Mouse (Mus musculus) lung, embryonic 14.5 days (tissue): ENCODE data around the gene Lrrc20. TPM values are rescaled to one million over a fixed set of nuclear protein-coding genes. Genes with fewer than 3 reads are reported as not detected.
A peak's percentile ranks its signal among the peaks of the same experiment; 100 is the strongest.
"Not testable (repeated sequence)": the region's sequence is repeated elsewhere in the genome, so short reads cannot be mapped to it uniquely, and the experiment has no call there.

ENCODE experiments used
- ATAC-seq: fragments of 200-750 bp; cut with Nextera tagmentation; 2 replicates; pipeline ENCODE4 v1.8.0; 2017; ENCODE audit warnings: mild to moderate bottlenecking, moderate TSS enrichment, moderate library complexity; ENCODE audit not compliant: insufficient read depth
- DNase-seq: peaks from one replicate; pipeline ENCODE4 v3.0.0-alpha.2; 2015
- H3K27ac ChIP-seq: fragments of 300-500 bp; sonication (generic); 2 replicates; pipeline ENCODE4 v1.5.1; 2014; ENCODE audit warnings: low read depth, mild to moderate bottlenecking, moderate library complexity
- H3K27me3 ChIP-seq: fragments of 300-500 bp; sonication (generic); 2 replicates; pipeline ENCODE4 v1.6.1; 2014; ENCODE audit warnings: low read length, control low read depth; ENCODE audit not compliant: insufficient read depth
- H3K36me3 ChIP-seq: fragments of 300-500 bp; sonication (generic); 2 replicates; pipeline ENCODE4 v1.6.1; 2014; ENCODE audit warnings: control low read depth; ENCODE audit not compliant: insufficient read depth
- H3K4me1 ChIP-seq: fragments of 300-500 bp; sonication (generic); 2 replicates; pipeline ENCODE4 v1.6.1; 2014; ENCODE audit warnings: antibody characterized with exemption, control low read depth; ENCODE audit not compliant: insufficient read depth
- H3K4me2 ChIP-seq: fragments of 300-500 bp; sonication (generic); 2 replicates; pipeline ENCODE4 v1.6.1; 2014; ENCODE audit warnings: mild to moderate bottlenecking
- H3K4me3 ChIP-seq: fragments of 300-500 bp; sonication (generic); 2 replicates; pipeline ENCODE4 v1.5.1; 2014; ENCODE audit warnings: low read depth, low read length
- H3K9ac ChIP-seq: fragments of 300-500 bp; sonication (generic); 2 replicates; pipeline ENCODE4 v1.6.1; 2014
- H3K9me3 ChIP-seq: fragments of 300-500 bp; sonication (generic); 2 replicates; pipeline ENCODE4 v1.6.1; 2016; ENCODE audit warnings: low read depth, low read length, control low read depth
- CTCF ChIP-seq: IDR thresholded peaks from 2 replicates; pipeline ENCODE4 v1.5.1; 2016; ENCODE audit warnings: antibody characterized with exemption, low read depth
- WGBS: fragments of 180-500 bp; shearing (Covaris S2); extraction: QIAGEN DNeasy Blood & Tissue Kit; methylation state at CpG from one replicate; pipeline ENCODE4 v1.1.7; 2014; 5-methylcytosine and 5-hydroxymethylcytosine counted together
- polyA plus RNA-seq: library from polyadenylated mRNA; unstranded; fragments of >200 nt; fragmentation: Nextera tagmentation; extraction: Ambion mirVana; gene quantifications from 2 replicates; pipeline ENCODE4 v1.2.1, GENCODE M21; 2014

Gene Lrrc20
- polyA plus RNA-seq, 1 experiment from 2014 or later, result 9.8 TPM

DNA sequence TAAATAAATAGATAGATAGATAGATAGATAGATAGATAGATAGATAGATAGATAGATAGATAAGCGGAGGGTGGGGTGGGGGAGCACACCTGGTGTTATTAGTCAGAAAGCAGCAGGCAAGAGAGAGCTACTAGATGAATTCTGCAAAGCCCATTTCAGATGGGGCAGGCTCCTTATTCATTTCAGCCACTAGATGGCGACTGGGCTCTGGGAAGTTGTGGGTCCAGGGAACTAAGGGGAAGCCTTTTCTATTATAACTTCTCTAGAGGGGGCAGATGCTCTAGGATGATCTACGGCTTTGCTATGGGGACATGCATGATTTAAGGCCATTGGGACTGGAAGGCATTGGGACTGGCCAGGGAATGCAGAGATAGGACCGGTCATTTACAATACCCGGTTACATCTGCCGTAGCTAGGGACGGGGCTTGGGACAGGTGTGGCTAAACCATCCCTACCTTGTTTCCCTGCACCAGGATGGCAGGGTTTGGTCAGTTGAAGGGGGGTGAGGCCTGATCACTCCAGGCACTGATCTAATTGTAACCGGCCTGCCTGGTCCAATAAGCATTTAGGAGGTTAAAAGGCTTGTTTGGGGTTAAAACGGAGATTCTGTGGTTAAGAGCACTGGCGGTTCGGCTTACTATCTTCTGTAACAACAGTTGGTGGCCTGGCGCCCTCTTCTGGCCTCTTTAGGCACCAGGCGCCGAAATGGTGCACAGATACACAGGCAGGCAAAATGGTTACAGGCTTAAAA, 126.9 kb downstream of the Lrrc20 start:
- Histone ChIP-seq H3K27me3 (no peaks in the 10 kb centered on the region; the same call in 1 of the 2 replicates), H3K4me1 (no peaks in the 10 kb centered on the region), H3K4me2 (peak overlapping the region; percentile 43), H3K9ac (no peak overlapping the region), H3K27ac (no peak overlapping the region), H3K9me3 (no peaks in the 10 kb centered on the region), H3K36me3 (no peaks in the 10 kb centered on the region), H3K4me3 (no peak overlapping the region)
- WGBS, result 12% methylated on average over 14 of the region's 14 CpGs
- peak; percentile 78 for TF ChIP-seq CTCF
- ATAC-seq (0 out of 2 replicates have a peak, but pooled peaks have one; percentile 35), DNase-seq (peak; percentile 88)

DNA sequence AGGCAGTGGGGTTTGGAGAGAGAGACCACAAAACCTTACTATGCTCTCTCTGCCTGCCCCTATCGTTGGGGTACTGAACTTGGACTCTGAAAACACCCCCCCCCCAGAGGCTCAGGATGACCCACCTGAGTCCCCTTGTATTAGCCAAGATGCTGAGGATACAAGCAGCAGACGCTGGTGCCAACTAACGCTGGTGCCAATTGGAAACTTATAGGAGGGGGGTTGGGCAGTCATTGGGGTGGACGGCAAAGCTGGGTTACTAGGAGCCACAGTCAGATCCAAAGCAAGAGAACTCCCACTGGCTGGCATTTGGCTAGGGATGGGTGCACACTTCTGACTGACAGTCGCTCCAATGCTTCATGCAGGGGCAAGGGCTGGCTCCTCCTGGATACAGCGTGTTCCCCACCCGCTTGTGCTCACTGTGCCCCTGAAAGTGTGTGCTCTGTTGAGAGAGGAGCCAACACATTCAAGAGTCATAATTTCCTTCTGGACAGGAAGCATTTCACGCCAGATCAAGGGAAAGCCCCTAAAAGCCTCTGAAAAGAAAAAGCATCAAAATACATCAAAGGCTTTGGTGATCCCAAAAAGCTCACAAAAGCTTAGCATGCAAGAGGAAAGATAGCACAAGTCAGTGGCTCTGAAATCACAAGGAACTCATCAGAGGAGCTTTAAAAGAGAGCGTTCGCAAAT, 128.9 kb downstream of the Lrrc20 start:
- Histone ChIP-seq H3K9ac (no peak overlapping the region), H3K36me3 (no peaks in the 10 kb centered on the region), H3K4me3 (no peak overlapping the region), H3K4me1 (no peaks in the 10 kb centered on the region), H3K27ac (no peak overlapping the region), H3K9me3 (no peaks in the 10 kb centered on the region), H3K27me3 (no peaks in the 10 kb centered on the region; the same call in 1 of the 2 replicates), H3K4me2 (no peak overlapping the region)
- 69% methylated on average over 10 of the region's 10 CpGs for WGBS
- no peak for DNase-seq
- no peak for ATAC-seq
- no peak for TF ChIP-seq CTCF

DNA sequence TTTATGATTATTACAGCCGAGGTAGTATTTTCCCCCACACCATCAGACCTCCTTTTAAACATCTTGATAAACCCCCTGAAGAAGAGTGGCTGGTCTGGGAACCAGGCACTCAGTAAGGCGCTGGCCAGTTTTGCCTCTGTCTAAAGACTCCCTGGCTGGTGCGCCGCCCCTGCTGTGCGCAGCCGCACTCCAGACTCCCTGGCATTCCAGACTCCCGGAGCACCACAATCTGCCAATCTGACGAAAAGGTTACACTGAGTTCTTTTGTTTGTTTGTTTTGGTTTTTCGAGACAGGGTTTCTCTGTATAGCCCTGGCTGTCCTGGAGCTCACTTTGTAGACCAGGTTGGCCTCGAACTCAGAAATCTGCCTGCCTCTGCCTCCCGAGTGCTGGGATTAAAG, 129.8 kb downstream of the Lrrc20 start:
- 61% methylated on average over 11 of the region's 11 CpGs for WGBS
- H3K9ac ChIP-seq, H3K36me3 ChIP-seq, H3K4me3 ChIP-seq, H3K9me3 ChIP-seq, DNase-seq, H3K4me2 ChIP-seq, ATAC-seq, H3K27ac ChIP-seq, H3K27me3 ChIP-seq, H3K4me1 ChIP-seq: not testable (repeated sequence)

DNA sequence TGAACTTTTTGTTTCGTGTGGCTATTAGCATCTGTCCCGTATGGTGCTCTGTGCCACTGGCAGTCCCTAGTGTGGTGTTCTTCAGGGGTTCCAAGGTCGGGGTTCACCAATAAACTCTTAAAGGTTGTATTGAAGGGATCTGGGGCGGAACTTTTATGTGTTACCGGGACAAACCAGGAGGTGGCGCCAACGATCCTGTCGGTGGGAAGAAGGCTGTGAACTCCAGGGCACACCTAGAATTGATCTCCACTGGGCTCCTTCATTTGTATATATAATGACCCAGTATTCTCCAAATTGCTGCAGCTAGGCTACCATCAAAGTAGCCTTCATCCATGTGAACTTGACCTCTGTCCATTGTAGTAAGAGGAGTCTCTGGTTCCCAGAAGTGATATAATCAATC, 130.2 kb downstream of the Lrrc20 start:
- ATAC-seq (no peak), DNase-seq (peak; percentile 84)
- no peak overlapping the region for H3K9ac ChIP-seq
- H3K4me1 ChIP-seq, result no peaks in the 10 kb centered on the region
- no peak overlapping the region for H3K4me2 ChIP-seq
- no peak overlapping the region for H3K27ac ChIP-seq
- TF ChIP-seq CTCF, result peak; percentile 74
- H3K9me3 ChIP-seq, result no peaks in the 10 kb centered on the region
- no peaks in the 10 kb centered on the region; the same call in 1 of the 2 replicates for H3K27me3 ChIP-seq
- WGBS, result 8% methylated on average over 8 of the region's 8 CpGs
- H3K4me3 ChIP-seq, result no peak overlapping the region
- no peaks in the 10 kb centered on the region for H3K36me3 ChIP-seq

DNA sequence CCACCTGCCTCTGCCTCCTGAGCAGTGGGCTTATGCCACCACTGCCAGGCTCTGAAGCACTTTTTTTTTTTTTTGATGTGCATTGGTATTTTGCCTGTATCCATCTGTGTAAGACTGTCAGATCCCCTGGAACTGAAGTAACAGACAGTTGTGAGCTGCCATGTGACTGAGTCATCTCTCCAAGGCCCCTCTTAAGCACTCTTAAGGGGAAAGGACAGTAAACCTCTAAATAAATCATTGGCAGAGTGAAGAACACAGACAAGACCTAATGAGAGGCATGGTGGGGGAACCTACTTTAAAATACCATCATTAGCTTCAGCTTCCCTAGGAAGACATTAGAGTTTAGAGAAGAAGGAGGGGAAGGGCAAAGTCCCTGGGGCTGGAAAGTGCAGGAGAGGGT, 132.6 kb downstream of the Lrrc20 start:
- no peak overlapping the region for H3K27ac ChIP-seq
- H3K36me3 ChIP-seq, result no peaks in the 10 kb centered on the region
- no peak overlapping the region for H3K4me2 ChIP-seq
- H3K4me3 ChIP-seq, result no peak overlapping the region
- H3K9ac ChIP-seq, result no peak overlapping the region
- ATAC-seq (no peak), DNase-seq (no peak)
- H3K9me3 ChIP-seq, result no peaks in the 10 kb centered on the region
- TF ChIP-seq CTCF, result no peak
- no peaks in the 10 kb centered on the region; the same call in 1 of the 2 replicates for H3K27me3 ChIP-seq
- H3K4me1 ChIP-seq, result no peaks in the 10 kb centered on the region

DNA sequence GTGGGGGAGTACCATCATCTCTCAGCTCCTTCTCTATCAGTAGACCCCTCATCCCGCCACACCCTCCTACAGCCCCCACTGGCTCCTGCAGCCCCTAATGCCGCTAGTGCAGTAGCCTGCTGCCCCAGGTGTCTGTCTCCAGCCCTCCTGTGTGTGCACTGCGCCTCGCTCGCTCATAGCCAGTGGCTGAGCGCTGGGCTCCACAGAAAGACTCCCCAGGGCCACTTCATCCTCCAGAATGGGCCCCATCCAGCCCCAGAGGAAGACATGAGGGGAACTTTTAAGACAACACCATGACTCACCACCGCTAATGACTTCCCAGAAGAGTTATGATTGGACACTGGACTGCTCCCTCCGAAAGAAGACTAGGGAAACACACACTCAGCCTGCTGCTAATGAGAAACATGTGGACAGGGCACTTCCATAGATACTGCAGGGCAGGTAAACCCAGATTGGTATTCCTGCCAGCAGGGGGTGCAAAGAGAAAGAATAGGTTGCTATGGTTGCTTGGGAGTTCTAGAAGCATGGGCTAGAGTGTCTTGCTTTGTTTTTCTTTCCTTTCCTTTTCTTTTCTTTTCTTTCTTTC, 135.1 kb downstream of the Lrrc20 start:
- H3K36me3 ChIP-seq, result no peaks in the 10 kb centered on the region
- H3K4me1 ChIP-seq, result no peaks in the 10 kb centered on the region
- DNase-seq, result peak; percentile 60
- H3K9me3 ChIP-seq, result no peaks in the 10 kb centered on the region
- H3K9ac ChIP-seq, result no peak overlapping the region
- TF ChIP-seq CTCF, result peak; percentile 53
- H3K27ac ChIP-seq, result no peak overlapping the region
- no peaks in the 10 kb centered on the region; the same call in 1 of the 2 replicates for H3K27me3 ChIP-seq
- H3K4me3 ChIP-seq, result no peak overlapping the region
- no peak overlapping the region for H3K4me2 ChIP-seq
- 67% methylated on average over 8 of the region's 8 CpGs for WGBS
- ATAC-seq, result no peak

DNA sequence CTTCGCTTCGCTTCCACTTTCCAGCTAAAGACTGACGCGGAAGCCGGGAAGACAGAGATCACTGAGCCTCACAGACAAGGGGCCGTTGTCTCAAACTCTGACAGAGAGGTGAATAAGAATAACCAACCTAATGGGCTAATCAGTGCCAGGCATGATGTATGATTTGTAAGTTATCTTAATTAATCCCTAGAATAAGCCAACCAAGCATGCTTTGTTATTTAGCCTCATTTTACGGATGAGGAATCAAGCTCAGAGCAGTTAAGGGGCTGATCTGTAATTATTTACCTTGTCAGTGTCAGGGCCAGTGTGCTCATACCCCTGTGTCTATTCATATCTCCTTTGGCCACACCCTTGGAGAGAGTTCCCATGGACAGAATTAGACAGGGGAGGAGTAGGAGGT, 138.7 kb downstream of the Lrrc20 start:
- no peak overlapping the region for H3K4me3 ChIP-seq
- no peak for TF ChIP-seq CTCF
- H3K4me1 ChIP-seq, result no peaks in the 10 kb centered on the region
- H3K4me2 ChIP-seq, result no peak overlapping the region
- ATAC-seq (no peak), DNase-seq (no peak)
- WGBS, result 87% methylated on average over 7 of the region's 7 CpGs
- no peaks in the 10 kb centered on the region for H3K36me3 ChIP-seq
- H3K9ac ChIP-seq, result no peak overlapping the region
- no peaks in the 10 kb centered on the region for H3K27me3 ChIP-seq
- no peaks in the 10 kb centered on the region for H3K9me3 ChIP-seq
- H3K27ac ChIP-seq, result no peak overlapping the region
